Mouse (Mus musculus): ENCODE data around the gene Akr1c12. TPM values are rescaled to one million over a fixed set of nuclear protein-coding genes. Genes with fewer than 3 reads are reported as not detected.
"Not testable (repeated sequence)": the region's sequence is repeated elsewhere in the genome, so short reads cannot be mapped to it uniquely, and the experiment has no call there.

The Akr1c12 gene
- 0.78 TPM in 1 of 3 replicates, not detected in the others for total RNA-seq (2017)

GRCm38 (mm10) chr13:4279284-4279683, at the start of gene Akr1c12:
TSS of gene Akr1c12 (minus strand) at chr13:4279433.
- ATAC-seq (replicated peaks; ENCODE audit: insufficient number of reproducible peaks, low FRiP score, low TSS enrichment, poor library complexity, severe bottlenecking): no peak

GRCm38 (mm10) chr13:4318773-4319172, 39.5 kb upstream of the Akr1c12 start:
- no peak for ATAC-seq (replicated peaks; ENCODE audit: insufficient number of reproducible peaks, low FRiP score, low TSS enrichment, poor library complexity, severe bottlenecking)

- no peak for ATAC-seq (replicated peaks; ENCODE audit: insufficient number of reproducible peaks, low FRiP score, low TSS enrichment, poor library complexity, severe bottlenecking)
Observed at GRCm38 (mm10) chr13:4313907-4314306, 34.7 kb upstream of the Akr1c12 start.

GRCm38 (mm10) chr13:4304861-4305565, 25.8 kb upstream of the Akr1c12 start:
- no peak for ATAC-seq (replicated peaks; ENCODE audit: insufficient number of reproducible peaks, low FRiP score, low TSS enrichment, poor library complexity, severe bottlenecking)

GRCm38 (mm10) chr13:4296991-4297390, 17.8 kb upstream of the Akr1c12 start:
- no peak for ATAC-seq (replicated peaks; ENCODE audit: insufficient number of reproducible peaks, low FRiP score, low TSS enrichment, poor library complexity, severe bottlenecking)

- no peak for ATAC-seq (replicated peaks; ENCODE audit: insufficient number of reproducible peaks, low FRiP score, low TSS enrichment, poor library complexity, severe bottlenecking)
Observed at GRCm38 (mm10) chr13:4281471-4282412, 2.5 kb upstream of the Akr1c12 start.

GRCm38 (mm10) chr13:4277526-4277925, 1.7 kb downstream of the Akr1c12 start:
- no peak for ATAC-seq (replicated peaks; ENCODE audit: insufficient number of reproducible peaks, low FRiP score, low TSS enrichment, poor library complexity, severe bottlenecking)

- ATAC-seq (replicated peaks; ENCODE audit: insufficient number of reproducible peaks, low FRiP score, low TSS enrichment, poor library complexity, severe bottlenecking): no peak
Observed at GRCm38 (mm10) chr13:4270860-4271259, 8.4 kb downstream of the Akr1c12 start.

- ATAC-seq (replicated peaks; ENCODE audit: insufficient number of reproducible peaks, low FRiP score, low TSS enrichment, poor library complexity, severe bottlenecking): not testable (repeated sequence)
Observed at GRCm38 (mm10) chr13:4265455-4265854, 13.8 kb downstream of the Akr1c12 start.

- no peak for ATAC-seq (replicated peaks; ENCODE audit: insufficient number of reproducible peaks, low FRiP score, low TSS enrichment, poor library complexity, severe bottlenecking)
Observed at GRCm38 (mm10) chr13:4265047-4265446, 14.2 kb downstream of the Akr1c12 start.

- ATAC-seq (replicated peaks; ENCODE audit: insufficient number of reproducible peaks, low FRiP score, low TSS enrichment, poor library complexity, severe bottlenecking): no peak
Observed at GRCm38 (mm10) chr13:4264612-4265011, 14.6 kb downstream of the Akr1c12 start.

- no peak for ATAC-seq (replicated peaks; ENCODE audit: insufficient number of reproducible peaks, low FRiP score, low TSS enrichment, poor library complexity, severe bottlenecking)
Observed at GRCm38 (mm10) chr13:4257349-4257748, 21.9 kb downstream of the Akr1c12 start.

- not testable (repeated sequence) for ATAC-seq (replicated peaks; ENCODE audit: insufficient number of reproducible peaks, low FRiP score, low TSS enrichment, poor library complexity, severe bottlenecking)
Observed at GRCm38 (mm10) chr13:4256894-4257293, 22.3 kb downstream of the Akr1c12 start.

GRCm38 (mm10) chr13:4249347-4249746, 29.9 kb downstream of the Akr1c12 start:
- ATAC-seq (replicated peaks; ENCODE audit: insufficient number of reproducible peaks, low FRiP score, low TSS enrichment, poor library complexity, severe bottlenecking): no peak

- ATAC-seq (replicated peaks; ENCODE audit: insufficient number of reproducible peaks, low FRiP score, low TSS enrichment, poor library complexity, severe bottlenecking): no peak
Observed at GRCm38 (mm10) chr13:4244861-4245559, 34.2 kb downstream of the Akr1c12 start.

- ATAC-seq (replicated peaks; ENCODE audit: insufficient number of reproducible peaks, low FRiP score, low TSS enrichment, poor library complexity, severe bottlenecking): no peak
Observed at GRCm38 (mm10) chr13:4233536-4234172, 45.6 kb downstream of the Akr1c12 start.

- no peak for ATAC-seq (replicated peaks; ENCODE audit: insufficient number of reproducible peaks, low FRiP score, low TSS enrichment, poor library complexity, severe bottlenecking)
Observed at GRCm38 (mm10) chr13:4233135-4233534, 46.1 kb downstream of the Akr1c12 start.

- ATAC-seq (replicated peaks; ENCODE audit: insufficient number of reproducible peaks, low FRiP score, low TSS enrichment, poor library complexity, severe bottlenecking): no peak
Observed at GRCm38 (mm10) chr13:4230841-4231623, 48.2 kb downstream of the Akr1c12 start.
